Mouse (Mus musculus) Patski (cell line): ENCODE results near the gene Hoxb6. TPM values are rescaled to one million over a fixed set of nuclear protein-coding genes. Genes with fewer than 3 reads are reported as not detected.

ENCODE experiments used
- ATAC-seq: fragments of 100-300 bp; one replicate; pipeline ENCODE4 v1.8.0; 2021
- CTCF ChIA-PET: fragments of 350-600 bp; sonication (Branson Sonifier 250); formaldehyde crosslinking; loops from one replicate; lab custom pipeline; 2022; ENCODE audit warnings: inconsistent platforms; lab: Charles Lee
- POLR2A ChIA-PET: fragments of 350-600 bp; sonication (Branson Sonifier 250); formaldehyde crosslinking; loops from one replicate; lab custom pipeline; 2022; ENCODE audit warnings: antibody characterized with exemption, inconsistent platforms; lab: Charles Lee
- DNase-seq: peaks from one replicate; pipeline ENCODE4 v3.0.0-alpha.2; 2011; ENCODE audit warnings: low read depth, low spot score
- H3K27me3 ChIP-seq: fragments of 371-371 bp; one replicate; pipeline ENCODE4 v1.5.1; 2021
- CTCF ChIP-seq: fragments of 100-300 bp; IDR thresholded peaks from one replicate; pipeline ENCODE4 v1.5.1; 2021
- in situ Hi-C: fragments of 300-500 bp; cut with MboI; formaldehyde crosslinking; loops from 3 replicates; pipeline ENCODE4 v1.11.1; 2018; ENCODE audit warnings: low pct_unique_long_range_greater_than_20kb, mixed read lengths
- polyA plus RNA-seq: library from polyadenylated mRNA; unstranded; gene quantifications from one replicate; pipeline ENCODE4 v1.2.3, GENCODE M21; 2021

Gene Hoxb6
- polyA plus RNA-seq, 1 experiment from 2014 or later: 69.7 TPM

DNA sequence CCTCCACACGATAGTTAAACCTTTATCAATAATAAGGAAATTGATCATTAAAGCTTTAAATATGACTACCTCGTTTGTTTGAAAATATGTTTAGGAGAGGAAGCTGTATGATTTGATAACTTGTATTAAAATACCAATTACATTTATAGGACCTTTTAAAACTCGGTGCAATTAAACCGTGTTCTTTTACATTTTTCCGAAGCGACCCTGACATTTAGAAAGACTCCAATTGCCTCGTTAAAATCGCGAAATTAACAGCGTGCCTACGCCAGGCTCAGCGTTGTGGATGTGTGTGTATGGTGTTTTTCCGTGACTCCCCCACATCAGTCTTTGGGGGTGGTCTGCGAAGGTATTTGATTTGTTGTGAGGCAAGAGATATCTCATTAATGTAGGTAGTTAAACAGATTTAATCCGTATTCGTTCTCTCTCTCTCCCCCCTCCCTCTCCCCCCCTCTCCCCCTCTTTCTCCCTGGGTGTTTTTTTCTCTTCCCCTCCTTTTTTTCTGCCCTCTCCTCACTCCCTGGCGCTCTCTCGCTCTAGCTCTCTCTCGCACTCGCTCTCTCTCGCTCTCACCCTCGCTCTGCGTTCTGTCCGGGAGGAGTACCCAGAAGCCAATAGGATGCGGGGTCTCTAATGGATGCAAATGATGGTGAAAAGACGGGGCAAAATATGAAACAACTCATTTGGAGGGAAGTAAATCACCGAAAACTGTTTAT, 10.3 kb upstream of the Hoxb6 start, which contains the start of gene Hoxb8:
Hoxb8 (plus strand) TSS at position 51 of the 716 bp plus-strand sequence.
- no peaks in the 10 kb centered on the region for H3K27me3 ChIP-seq
- ATAC-seq: no peak
- no peak for DNase-seq
- ChIA-PET POLR2A (interaction anchor here (0.6 to 42.9 kb wide), 14 partner anchors 10 to 464 kb away, joined by 3 to 1274 read pairs (median 4); partner anchors contain the start of genes Hoxb4, Hoxb5, Hoxb6 and Hoxb7), CTCF (interaction anchor here (0.9 to 12.6 kb wide), 6 partner anchors 18 to 458 kb away, joined by 3 to 215 read pairs (median 5); partner anchors contain the start of genes Hoxb5 and Hoxb6)
- in situ Hi-C loops: no loop called here
- TF ChIP-seq CTCF: no peak

DNA sequence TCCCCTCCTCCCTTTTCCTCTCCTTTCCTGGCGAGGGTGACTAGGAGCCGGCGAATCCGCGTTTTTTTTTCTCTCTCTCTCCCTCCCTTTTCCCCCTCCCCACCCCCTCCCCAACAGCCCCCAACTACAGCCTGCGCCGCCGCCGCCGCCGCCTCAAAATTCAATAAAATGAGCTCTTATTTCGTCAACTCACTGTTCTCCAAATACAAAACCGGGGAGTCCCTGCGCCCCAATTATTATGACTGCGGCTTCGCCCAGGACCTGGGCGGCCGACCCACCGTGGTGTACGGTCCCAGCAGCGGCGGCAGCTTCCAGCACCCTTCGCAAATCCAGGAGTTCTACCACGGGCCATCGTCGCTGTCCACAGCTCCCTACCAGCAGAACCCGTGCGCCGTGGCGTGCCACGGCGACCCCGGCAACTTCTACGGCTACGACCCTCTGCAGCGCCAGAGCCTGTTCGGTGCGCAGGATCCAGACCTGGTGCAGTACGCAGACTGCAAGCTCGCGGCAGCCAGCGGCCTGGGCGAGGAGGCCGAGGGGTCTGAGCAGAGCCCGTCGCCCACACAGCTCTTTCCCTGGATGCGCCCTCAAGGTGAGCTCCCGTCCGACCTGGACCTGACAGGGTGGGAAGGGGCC, 9.4 kb upstream of the Hoxb6 start:
- in situ Hi-C loops: no loop called here
- no peaks in the 10 kb centered on the region for H3K27me3 ChIP-seq
- ChIA-PET POLR2A (interaction anchor here (0.5 to 42.9 kb wide), 10 partner anchors 8 to 463 kb away, joined by 3 to 1274 read pairs (median 4); partner anchors contain the start of genes Hoxb4, Hoxb5, Hoxb6 and Hoxb7), CTCF (interaction anchor here (12.6 kb wide), 1 partner anchor 17 kb away, joined by 215 read pairs; the partner anchor contains the start of genes Hoxb5 and Hoxb6)
- no peak for DNase-seq
- no peak for TF ChIP-seq CTCF
- no peak for ATAC-seq

- ChIA-PET POLR2A (interaction anchor here (0.6 to 42.9 kb wide), 11 partner anchors 9 to 1186 kb away, joined by 3 to 1274 read pairs (median 5); partner anchors contain the start of genes Hoxb4, Hoxb5, Hoxb6 and Hoxb7), CTCF (interaction anchor here (1.0 to 12.6 kb wide), 3 partner anchors 8 to 335 kb away, joined by 3 to 215 read pairs (median 3); partner anchors contain the start of genes Hoxb5 and Hoxb6)
- TF ChIP-seq CTCF: no peak
- in situ Hi-C loops: no loop called here
- H3K27me3 ChIP-seq: no peaks in the 10 kb centered on the region
- no peak for DNase-seq
- ATAC-seq: no peak
These were observed 8.1 kb upstream of the Hoxb6 start for GRCm38 (mm10) chr11:96284041-96284749.

GRCm38 (mm10) chr11:96284774-96285734, 7.2 kb upstream of the Hoxb6 start:
- no peak for TF ChIP-seq CTCF
- H3K27me3 ChIP-seq: no peaks in the 10 kb centered on the region
- ATAC-seq: no peak

GRCm38 (mm10) chr11:96285771-96286738, 6.2 kb upstream of the Hoxb6 start, which contains the start of gene Hoxb7:
Hoxb7 (plus strand) TSS chr11:96286623.
- in situ Hi-C loops: no loop called here
- no peaks in the 10 kb centered on the region for H3K27me3 ChIP-seq
- ATAC-seq: peak; percentile 28
- DNase-seq: no peak
- CTCF ChIA-PET: no interaction called here
- TF ChIP-seq CTCF: no peak
- POLR2A ChIA-PET: interaction anchor here (0.6 to 42.9 kb wide), 9 partner anchors 2 to 453 kb away, joined by 3 to 1274 read pairs (median 7); partner anchors contain the start of genes Hoxb4, Hoxb5, Hoxb6 and Hoxb7

More at GRCm38 (mm10) chr11:96284774-96285734, 7.2 kb upstream of the Hoxb6 start:
- CTCF ChIA-PET: interaction anchor here (0.6 to 12.6 kb wide), 4 partner anchors 9 to 335 kb away, joined by 3 to 215 read pairs (median 3); partner anchors contain the start of genes Hoxb5 and Hoxb6
- DNase-seq: no peak
- POLR2A ChIA-PET: interaction anchor here (0.6 to 42.9 kb wide), 10 partner anchors 10 to 1187 kb away, joined by 3 to 1274 read pairs (median 6); partner anchors contain the start of genes Hoxb4, Hoxb5, Hoxb6 and Hoxb7
- in situ Hi-C loops: no loop called here

DNA sequence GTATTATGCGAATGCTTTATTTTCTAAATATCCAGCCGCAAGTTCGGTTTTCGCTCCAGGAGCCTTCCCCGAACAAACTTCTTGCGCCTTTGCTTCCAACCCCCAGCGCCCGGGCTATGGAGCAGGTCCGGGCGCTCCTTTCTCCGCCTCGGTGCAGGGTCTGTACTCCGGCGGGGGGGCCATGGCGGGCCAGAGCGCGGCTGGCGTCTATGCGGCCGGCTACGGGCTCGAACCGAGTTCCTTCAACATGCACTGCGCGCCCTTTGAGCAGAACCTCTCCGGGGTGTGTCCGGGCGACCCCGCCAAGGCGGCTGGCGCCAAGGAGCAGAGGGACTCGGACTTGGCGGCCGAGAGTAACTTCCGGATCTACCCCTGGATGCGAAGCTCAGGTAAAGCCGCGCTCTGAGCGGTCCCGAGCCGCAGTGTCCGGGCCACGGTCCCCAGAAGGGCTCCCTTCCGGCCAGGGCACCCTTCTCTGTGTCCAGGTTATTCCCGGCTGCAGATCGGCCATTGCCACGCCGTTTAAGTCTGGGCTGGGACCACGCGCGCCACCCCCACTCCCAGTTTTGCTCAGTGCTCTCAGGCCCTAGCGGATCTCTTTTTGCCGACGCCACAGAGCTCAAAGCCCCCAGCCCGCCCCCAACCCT, 5.4 kb upstream of the Hoxb6 start:
- ChIA-PET POLR2A (interaction anchor here (0.9 to 42.9 kb wide), 7 partner anchors 2 to 333 kb away, joined by 3 to 1274 read pairs (median 4); partner anchors contain the start of genes Hoxb4, Hoxb5, Hoxb6 and Hoxb7), CTCF (interaction anchor here (1.3 to 1.4 kb wide), 3 partner anchors 8 to 31 kb away, joined by 3 to 4 read pairs (median 3); no protein-coding TSS in a partner anchor)
- in situ Hi-C loops: no loop called here
- no peak for TF ChIP-seq CTCF
- H3K27me3 ChIP-seq: no peaks in the 10 kb centered on the region
- DNase-seq: no peak
- ATAC-seq: no peak

DNA sequence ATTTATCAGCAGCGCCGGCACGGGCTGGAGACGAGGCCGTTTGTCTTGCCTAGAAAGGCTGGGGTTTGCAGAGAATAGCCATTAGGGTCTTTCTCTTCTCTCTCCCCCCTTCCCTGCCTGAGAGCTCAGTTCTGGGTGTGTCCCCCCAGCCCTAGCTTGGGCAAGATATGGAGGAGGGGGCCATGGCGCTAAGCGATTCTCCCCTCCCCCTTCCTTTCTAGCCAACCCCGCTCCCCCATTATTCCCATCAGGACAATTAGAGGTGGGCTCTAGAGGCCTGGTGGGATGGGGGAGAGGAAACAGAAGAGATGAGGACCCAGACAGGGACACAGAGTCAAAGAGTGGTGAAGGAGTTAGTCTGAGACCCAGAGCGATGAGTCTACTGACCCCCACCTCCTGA, 4.9 kb upstream of the Hoxb6 start:
- DNase-seq (no peak), ATAC-seq (no peak)
- H3K27me3 ChIP-seq: no peaks in the 10 kb centered on the region
- ChIA-PET POLR2A (interaction anchor here (0.6 to 42.9 kb wide), 10 partner anchors 1 to 333 kb away, joined by 3 to 1274 read pairs (median 4); partner anchors contain the start of genes Hoxb4, Hoxb5, Hoxb6 and Hoxb7), CTCF (interaction anchor here (0.9 to 1.4 kb wide), 4 partner anchors 8 to 334 kb away, joined by 3 to 4 read pairs (median 4); no protein-coding TSS in a partner anchor)
- in situ Hi-C loops: no loop called here
- no peak for TF ChIP-seq CTCF
